Mouse (Mus musculus): ENCODE data around the gene Dpf3.

DNA sequence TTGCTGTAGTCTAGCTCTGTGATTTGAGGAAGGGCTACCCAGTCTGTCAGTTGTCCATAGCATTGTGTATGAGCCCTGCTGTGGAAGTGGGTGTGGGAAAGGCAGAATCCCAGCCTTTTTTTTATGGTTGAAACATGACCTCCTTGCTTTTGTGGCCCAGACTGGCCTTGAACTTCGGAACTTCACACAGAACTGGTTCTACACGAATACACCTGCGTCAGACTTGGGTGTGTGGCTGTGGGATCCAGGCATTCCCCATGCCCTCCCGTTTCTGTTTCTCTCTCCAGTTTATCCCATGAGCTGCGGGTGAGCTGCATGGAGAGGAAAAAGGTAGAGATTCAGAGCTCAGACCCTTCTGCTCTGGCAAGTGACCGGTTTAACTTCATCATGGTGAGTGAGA lies 44.5 kb upstream of the Dpf3 start:
- no peak for TF ChIP-seq POLR2A (IDR thresholded peaks at IDR 0.05; ENCODE audit: low read depth, low read length)
- no peak for TF ChIP-seq CTCF (conservative IDR thresholded peaks at IDR 0.05; ENCODE audit: insufficient read depth, insufficient read length, low read depth, low read length)
